In the genomic region with DNA sequence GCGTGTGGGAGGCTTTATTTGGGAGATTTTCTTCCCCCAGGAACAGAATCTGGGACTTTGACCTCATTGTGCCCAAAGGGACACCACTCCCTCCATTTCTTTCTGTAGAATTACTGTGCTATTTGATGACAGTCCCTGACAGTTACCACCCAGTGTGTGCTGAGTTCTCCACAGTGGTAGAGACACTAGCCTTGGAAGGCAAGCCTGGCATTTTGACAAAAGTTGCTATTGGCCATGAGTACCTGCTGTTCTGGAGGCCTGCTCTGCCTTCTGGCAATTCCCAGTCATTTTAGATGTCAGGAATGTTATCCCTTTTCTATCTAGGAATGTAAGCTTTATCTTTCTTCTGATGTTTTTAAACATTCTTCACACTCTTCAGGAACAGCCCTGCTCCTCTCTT, we compare ENCODE assay signal across 27 mouse cellular contexts.
DNase-seq lines count a peak whose midpoint lies in the region; ATAC-seq and TF ChIP-seq lines count a peak whose summit lies in the region.
"Had no signal": no experiment of that assay in that cellular context is flagged by ENCODE, and none has a peak within 500 bp of the region (broad histone marks: within the 10 kb centered on the region; RNA-seq: fewer than 3 reads in every experiment).

No protein-coding gene starts in this region.

- no peaks in the 10 kb centered on the region for H3K4me1 ChIP-seq in stomach, postnatal 0 days (replicated peaks; ENCODE audit: control insufficient read depth, insufficient read depth)
- H3K4me1 ChIP-seq: heart, embryonic 12.5 days; lung, embryonic 15.5 days had no signal

- no peak for TF ChIP-seq CTCF in stomach, postnatal 0 days (IDR thresholded peaks at IDR 0.05; ENCODE audit: low read depth)

- no peaks in the 10 kb centered on the region for H3K9me3 ChIP-seq in stomach, postnatal 0 days (ENCODE audit: control insufficient read depth, low read length)
- H3K9me3 ChIP-seq: G1E; lung, embryonic 15.5 days had no signal

- no peak overlapping the region for H3K27ac ChIP-seq in stomach, postnatal 0 days (replicated peaks)
- H3K27ac ChIP-seq: hindbrain, embryonic 14.5 days; layer of hippocampus, adult 2 months; limb, embryonic 12.5 days; lung, embryonic 15.5 days had no signal

- 63% methylated on average over 1 of the region's 1 CpGs for WGBS in stomach, postnatal 0 days

- no peak for ATAC-seq in megakaryocyte, adult 5-6 weeks (ENCODE audit: poor library complexity, severe bottlenecking)
- no peak for ATAC-seq in stomach, postnatal 0 days (ENCODE audit: low FRiP score, low TSS enrichment)
- ATAC-seq: forebrain, embryonic 14.5 days; inflammation-experienced regulatory T-cells, adult 6 months; Patski had no signal

- no peak for TF ChIP-seq EP300 in stomach, postnatal 0 days (optimal IDR thresholded peaks at IDR 0.05)

- H3K36me3 ChIP-seq in stomach, postnatal 0 days (ENCODE audit: control insufficient read depth, insufficient read depth, low read length) = no peaks in the 10 kb centered on the region
- H3K36me3 ChIP-seq: G1E; heart, embryonic 12.5 days; limb, embryonic 12.5 days; lung, embryonic 15.5 days had no signal

- no peak overlapping the region for H3K9ac ChIP-seq in stomach, postnatal 0 days (ENCODE audit: low read length)
- H3K9ac ChIP-seq: heart, embryonic 12.5 days; hindbrain, embryonic 14.5 days; limb, embryonic 12.5 days; lung, embryonic 15.5 days had no signal

- no peak overlapping the region for H3K4me2 ChIP-seq in stomach, postnatal 0 days (replicated peaks; ENCODE audit: low read depth)
- H3K4me2 ChIP-seq: heart, embryonic 12.5 days; hindbrain, embryonic 14.5 days; limb, embryonic 12.5 days; lung, embryonic 15.5 days; midbrain, embryonic 11.5 days had no signal

- no peaks in the 10 kb centered on the region for H3K27me3 ChIP-seq in stomach, postnatal 0 days (ENCODE audit: control insufficient read depth, insufficient read depth, low read length)
- H3K27me3 ChIP-seq: heart, embryonic 12.5 days; limb, embryonic 12.5 days; lung, embryonic 15.5 days; Patski had no signal

- no peak overlapping the region for H3K4me3 ChIP-seq in stomach, postnatal 0 days (ENCODE audit: low read depth, low read length)
- H3K4me3 ChIP-seq: heart, embryonic 12.5 days; layer of hippocampus, adult 2 months; limb, embryonic 12.5 days; lung, embryonic 15.5 days had no signal

- peak; percentile 7 for DNase-seq in layer of hippocampus, adult 11-12 months (ENCODE audit: low spot score)
- DNase-seq in layer of hippocampus, postnatal 25 days (ENCODE audit: extremely low spot score in 1 of 2, low spot score in 1 of 2) = no peak
- peak; percentile 89 for DNase-seq in brain, adult 2 months (ENCODE audit: low read depth, low spot score)
- peak; percentile 69 to 76 for DNase-seq in cerebellum, adult 18-20 months
- peak; percentile 92 for DNase-seq in cerebellum, postnatal 10 days
- DNase-seq in right cerebral cortex, postnatal 25 days = no peak
- DNase-seq in stomach, postnatal 0 days (ENCODE audit: low spot score) = no peak
- DNase-seq: adrenal gland, postnatal 10 days; gastrocnemius, postnatal 14 days; heart, adult 11 months; heart, postnatal 4 days; kidney, adult 11 months; kidney, postnatal 14 days; layer of hippocampus, postnatal 36 days; thymus, adult 18-20 months; thymus, postnatal 36 days had no signal

Comparison
In these comparisons a context has a peak if more than half of its experiments do, and no peak if none do; other contexts are left out.
1. DNase-seq: peak in layer of hippocampus, adult 11-12 months (single experiment), brain, adult 2 months (single experiment), cerebellum, adult 18-20 months (2 of 2) and cerebellum, postnatal 10 days (2 of 2); none in layer of hippocampus, postnatal 25 days (0 of 2), right cerebral cortex, postnatal 25 days (single experiment) and stomach, postnatal 0 days (single experiment).